Mouse (Mus musculus) megakaryocyte progenitor cell, adult 5-6 weeks (primary cell): ENCODE data around the gene Ttll8. TPM values are rescaled to one million over a fixed set of nuclear protein-coding genes. Genes with fewer than 3 reads are reported as not detected.

ENCODE experiments used
- ATAC-seq: replicated peaks from 2 replicates; pipeline ENCODE4 v1.8.0; 2016; ENCODE audit warnings: mild to moderate bottlenecking, moderate TSS enrichment, inconsistent platforms; ENCODE audit not compliant: poor library complexity
- total RNA-seq, 2 experiments: library from RNA; stranded (forward) in 1 of 2; stranded (reverse) in 1 of 2; fragments of 157-497, 149-512 nt in 1 of 2; fragments of 200-1000 nt in 1 of 2; gene quantifications; 2 replicates each; pipeline versions ENCODE4 v1.2.3 to v1.2.4; 2015 to 2017

The Ttll8 gene
- total RNA-seq, 2 experiments from 2014 or later: not detected

- ATAC-seq: no peak
Measured at GRCm38 (mm10) chr15:88862881-88863694, 91.1 kb downstream of the Ttll8 start.

- peak; percentile 76 for ATAC-seq
Measured at GRCm38 (mm10) chr15:88861772-88862622, 92.2 kb downstream of the Ttll8 start, which contains the start of gene Pim3. Pim3 (plus strand) TSS chr15:88862186.

- ATAC-seq: no peak
Measured at GRCm38 (mm10) chr15:88860781-88861180, 93.4 kb downstream of the Ttll8 start.

GRCm38 (mm10) chr15:88859206-88859970 is 94.8 kb downstream of the Ttll8 start:
- ATAC-seq: no peak

- no peak for ATAC-seq
Measured at GRCm38 (mm10) chr15:88858707-88859106, 95.5 kb downstream of the Ttll8 start.

- no peak for ATAC-seq
Measured at GRCm38 (mm10) chr15:88858141-88858541, 96.1 kb downstream of the Ttll8 start.

- ATAC-seq: no peak
Measured at GRCm38 (mm10) chr15:88857361-88857760, 96.9 kb downstream of the Ttll8 start.

- no peak for ATAC-seq
Measured at GRCm38 (mm10) chr15:88856613-88857012, 97.6 kb downstream of the Ttll8 start.

GRCm38 (mm10) chr15:88855896-88856417 is 98.3 kb downstream of the Ttll8 start:
- no peak for ATAC-seq

GRCm38 (mm10) chr15:88854969-88855830 is 99.0 kb downstream of the Ttll8 start:
- peak; percentile 85 for ATAC-seq

GRCm38 (mm10) chr15:88854119-88854968 is 99.9 kb downstream of the Ttll8 start:
- ATAC-seq: no peak

- no peak for ATAC-seq
Measured at GRCm38 (mm10) chr15:88853106-88853505, 101.1 kb downstream of the Ttll8 start.

- no peak for ATAC-seq
Measured at GRCm38 (mm10) chr15:88851507-88852149, 102.6 kb downstream of the Ttll8 start.

- no peak for ATAC-seq
Measured at GRCm38 (mm10) chr15:88851076-88851475, 103.1 kb downstream of the Ttll8 start.

- ATAC-seq: no peak
Measured at GRCm38 (mm10) chr15:88850146-88850826, 103.9 kb downstream of the Ttll8 start.

- no peak for ATAC-seq
Measured at GRCm38 (mm10) chr15:88849621-88850020, 104.6 kb downstream of the Ttll8 start.

GRCm38 (mm10) chr15:88848661-88849060 is 105.6 kb downstream of the Ttll8 start:
- no peak for ATAC-seq

- no peak for ATAC-seq
Measured at GRCm38 (mm10) chr15:88844966-88845365, 109.3 kb downstream of the Ttll8 start.
